Mouse (Mus musculus) layer of hippocampus, adult 8-10 months (tissue): ENCODE measurements around the gene Itga11. TPM values are rescaled to one million over a fixed set of nuclear protein-coding genes. Genes with fewer than 3 reads are reported as not detected.
"Not testable (repeated sequence)": the region's sequence is repeated elsewhere in the genome, so short reads cannot be mapped to it uniquely, and the experiment has no call there.

Source experiments
- DNase-seq, 2 experiments: peaks; one replicate each; pipeline ENCODE4 v3.0.0; 2022; ENCODE audit warnings: low spot score in 2 of 2
- total RNA-seq, 4 experiments: library from RNA; stranded (reverse); gene quantifications; 2 replicates each; pipeline ENCODE4 v1.2.4; 2022

The Itga11 gene
- total RNA-seq, 4 experiments from 2014 or later: 3.5 to 5.7 (median 4.4) TPM

DNA sequence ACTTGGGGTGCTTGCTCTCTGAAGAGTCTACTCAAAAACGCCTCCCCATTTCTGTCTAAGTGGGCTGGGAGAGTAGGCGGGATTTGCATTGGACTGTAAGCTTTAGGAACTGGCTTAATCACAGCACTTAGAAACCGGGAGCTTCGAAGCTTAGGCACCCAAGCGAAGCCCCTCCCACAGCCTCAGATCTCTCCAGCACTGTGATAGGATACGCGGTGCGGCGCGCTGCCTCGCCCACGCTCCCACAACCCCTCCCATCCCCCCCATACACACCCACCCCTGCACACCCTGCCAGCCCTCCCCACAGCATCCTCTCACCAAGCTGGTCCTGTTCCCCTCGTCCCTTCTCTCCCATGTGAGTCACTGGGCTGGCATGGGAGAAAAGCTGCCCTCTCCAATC lies 85.9 kb downstream of the Itga11 start:
- DNase-seq: peak; percentile 63 to 66

DNA sequence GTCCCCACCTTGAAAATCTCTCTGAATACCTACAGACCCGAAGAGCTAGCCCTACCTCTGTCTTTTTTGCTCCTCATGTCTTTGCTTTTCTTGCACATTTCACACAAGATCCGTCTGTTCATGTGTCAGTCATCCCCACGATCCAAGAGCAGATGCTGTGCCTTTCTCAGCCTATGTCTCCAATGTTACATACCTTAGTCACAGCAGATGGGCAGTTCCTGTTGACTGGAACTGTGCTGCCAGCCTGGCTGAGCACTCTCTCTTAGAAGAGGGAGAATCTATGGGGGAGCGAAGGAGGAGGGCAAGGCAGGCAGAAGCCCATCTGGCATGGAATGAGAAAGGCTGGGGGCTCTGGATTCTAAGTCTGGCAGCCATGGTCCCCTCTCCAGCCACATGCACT lies 87.7 kb downstream of the Itga11 start:
- DNase-seq: peak; percentile 60 to 62

DNA sequence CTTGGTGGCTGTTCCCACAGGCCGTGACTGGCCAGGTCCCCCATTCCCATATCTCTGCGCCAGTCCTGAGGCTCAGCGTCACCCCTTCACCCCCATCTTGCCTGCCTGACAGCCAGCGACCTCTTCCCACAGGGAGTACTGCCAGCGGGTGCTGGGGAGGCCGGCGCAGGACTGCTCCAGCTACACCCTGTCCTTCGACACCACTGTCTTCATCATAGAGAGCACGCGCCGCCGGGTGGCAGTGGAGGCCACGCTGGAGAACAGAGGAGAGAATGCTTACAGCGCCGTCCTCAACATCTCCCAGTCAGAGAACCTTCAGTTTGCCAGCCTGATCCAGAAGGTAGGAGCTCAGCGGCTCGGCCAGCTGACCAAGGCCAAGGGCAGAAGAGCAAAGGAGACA lies 89.8 kb downstream of the Itga11 start:
- DNase-seq: no peak

DNA sequence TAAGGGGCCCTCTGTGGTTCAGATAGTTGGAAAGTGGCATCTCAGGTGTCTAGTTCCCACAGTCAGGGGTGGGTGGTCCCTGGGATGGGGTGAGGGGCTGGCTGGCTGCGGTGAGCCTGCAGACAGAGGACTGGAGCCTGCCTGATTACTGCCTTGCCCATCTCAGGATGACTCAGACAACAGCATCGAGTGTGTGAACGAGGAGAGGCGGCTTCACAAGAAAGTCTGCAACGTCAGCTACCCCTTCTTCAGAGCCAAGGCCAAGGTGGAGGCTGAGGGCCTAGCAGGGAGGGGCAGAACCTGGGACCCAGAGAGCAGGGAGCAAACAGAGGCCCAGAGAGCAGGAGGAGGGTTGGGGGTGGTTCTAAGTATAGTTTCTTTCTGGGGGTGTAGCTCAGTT lies 90.7 kb downstream of the Itga11 start:
- DNase-seq: no peak

DNA sequence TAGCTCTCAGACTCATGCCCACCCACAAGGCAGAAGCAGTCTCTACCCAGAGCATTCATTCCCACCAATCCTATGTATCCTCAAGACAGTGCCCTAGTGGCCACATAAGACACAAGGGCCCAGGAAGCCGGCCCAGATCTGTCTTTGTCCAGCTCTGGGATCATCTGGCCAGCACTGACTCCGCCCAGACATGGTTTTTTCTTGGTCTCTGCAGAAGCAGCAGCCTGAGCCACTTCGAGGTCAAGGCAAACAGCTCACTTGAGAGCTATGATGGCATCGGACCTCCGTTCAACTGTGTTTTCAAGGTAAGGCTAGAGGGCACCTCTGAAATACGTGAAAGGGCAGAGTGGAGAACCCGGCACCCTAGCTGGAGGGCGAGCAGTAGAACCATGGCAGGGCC lies 95.1 kb downstream of the Itga11 start:
- no peak for DNase-seq

DNA sequence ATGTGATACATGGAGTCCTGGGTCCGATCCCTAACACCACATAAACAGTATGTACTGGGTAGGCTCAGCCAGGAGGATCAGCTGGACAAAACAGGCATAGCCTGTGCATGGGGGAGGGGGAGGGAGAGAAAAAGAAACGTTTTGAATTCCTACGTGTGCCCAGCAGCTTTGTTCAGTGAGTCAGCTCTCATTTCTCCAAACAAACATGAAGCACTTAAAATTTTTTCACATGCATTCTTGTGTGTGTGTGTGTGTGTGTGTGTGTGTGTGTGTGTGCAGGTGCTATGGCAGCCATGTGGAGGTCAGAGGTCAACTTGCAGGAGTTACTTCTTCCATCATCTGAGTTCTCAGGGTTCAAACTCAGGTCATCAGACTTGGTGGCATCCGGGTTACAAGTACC lies 97.8 kb downstream of the Itga11 start:
- no peak for DNase-seq

DNA sequence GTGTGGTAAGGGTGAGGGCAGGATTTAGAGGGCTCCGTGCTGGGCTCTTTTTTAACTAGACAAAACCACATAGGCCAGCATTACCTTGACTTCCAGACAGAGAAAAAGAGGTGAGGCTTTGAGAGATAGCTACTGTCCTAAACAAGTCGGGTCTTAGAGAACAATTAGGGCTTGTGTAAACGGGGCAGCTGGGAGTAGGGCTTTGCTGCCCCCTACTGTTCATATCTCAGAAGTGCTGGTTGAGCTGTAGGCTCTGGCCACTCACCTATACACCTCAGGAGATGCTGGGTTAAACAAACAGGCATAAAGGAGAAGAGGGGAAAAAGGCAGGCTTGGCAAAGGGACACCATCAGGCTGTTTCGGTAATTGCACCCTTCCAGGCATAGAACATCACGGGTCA lies 99.8 kb downstream of the Itga11 start:
- DNase-seq: peak; percentile 47 to 78

DNA sequence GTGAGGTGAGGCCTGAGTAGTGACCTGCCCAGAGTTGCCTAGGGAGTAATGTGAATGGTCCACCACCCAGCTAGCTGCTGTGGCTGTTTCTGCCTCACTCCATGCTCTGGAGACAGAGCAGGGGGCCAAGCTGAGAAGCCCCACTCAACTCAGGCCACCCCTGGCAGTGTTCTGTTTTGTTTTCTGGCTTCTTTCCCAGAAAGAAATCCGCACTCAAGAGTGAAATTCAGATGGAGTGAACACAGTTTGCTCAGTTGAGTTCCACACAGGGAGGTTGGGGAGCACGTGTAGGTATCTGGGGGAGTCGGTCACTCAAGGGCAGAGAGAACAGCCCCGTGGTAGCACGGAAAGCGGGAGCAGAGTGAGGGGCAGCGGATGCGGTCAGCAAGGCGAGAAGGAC lies 101.1 kb downstream of the Itga11 start:
- no peak for DNase-seq

DNA sequence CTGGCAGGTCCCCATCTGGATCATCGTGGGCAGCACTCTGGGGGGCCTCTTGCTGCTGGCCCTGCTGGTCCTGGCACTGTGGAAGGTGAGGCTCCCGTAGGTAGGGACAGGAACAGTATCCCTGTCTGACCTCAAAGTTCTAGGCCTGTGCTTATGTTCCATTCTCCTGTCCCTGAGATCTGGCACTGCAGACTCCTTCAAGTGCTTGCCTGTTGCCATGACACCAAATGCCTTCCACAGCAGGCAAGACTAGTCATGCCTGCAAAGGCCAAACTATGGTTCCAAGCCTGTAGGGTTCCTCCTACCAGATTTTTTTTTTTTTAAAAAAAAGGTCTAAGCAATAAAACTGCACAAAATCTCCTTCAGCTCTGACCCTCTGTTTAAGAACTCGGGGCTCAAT lies 104.3 kb downstream of the Itga11 start:
- DNase-seq: no peak

DNA sequence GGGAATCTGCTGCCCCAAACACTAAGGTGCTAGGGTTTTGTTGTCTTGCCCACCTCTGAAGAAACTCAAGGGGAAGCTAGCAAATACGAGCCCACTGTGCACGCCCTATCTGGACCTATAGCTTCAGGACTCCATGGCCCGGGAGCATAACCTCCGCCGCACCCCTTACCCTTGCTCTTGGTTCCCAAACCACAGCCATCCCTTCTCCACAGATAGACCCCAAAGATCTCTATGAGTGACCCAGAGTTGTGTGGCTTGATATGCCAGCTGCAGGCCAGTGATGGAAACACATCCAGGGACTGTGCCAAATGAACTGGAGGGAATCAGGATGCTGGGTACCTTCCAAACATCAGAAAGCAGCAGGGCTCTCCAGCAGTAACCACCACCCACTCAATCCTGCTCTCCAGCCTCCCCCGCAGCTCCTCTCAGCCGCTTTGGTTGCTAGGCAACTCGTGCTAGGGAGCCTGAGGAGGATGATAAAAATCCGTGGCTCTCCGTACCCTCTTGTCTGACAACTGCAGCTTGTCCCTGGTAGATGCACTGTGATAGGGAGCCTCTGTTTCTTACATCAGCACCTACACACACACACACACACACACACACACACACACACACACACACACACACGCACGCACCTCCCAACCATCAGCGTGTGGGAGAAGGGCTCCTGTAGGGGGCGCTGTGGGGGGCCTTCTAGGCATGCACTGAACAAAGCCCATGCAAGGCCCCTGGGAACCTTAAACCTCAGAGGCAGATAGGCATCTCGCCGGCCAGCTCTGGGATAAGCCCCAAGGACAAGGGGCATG lies 105.6 kb downstream of the Itga11 start:
- peak; percentile 80 to 90 for DNase-seq

DNA sequence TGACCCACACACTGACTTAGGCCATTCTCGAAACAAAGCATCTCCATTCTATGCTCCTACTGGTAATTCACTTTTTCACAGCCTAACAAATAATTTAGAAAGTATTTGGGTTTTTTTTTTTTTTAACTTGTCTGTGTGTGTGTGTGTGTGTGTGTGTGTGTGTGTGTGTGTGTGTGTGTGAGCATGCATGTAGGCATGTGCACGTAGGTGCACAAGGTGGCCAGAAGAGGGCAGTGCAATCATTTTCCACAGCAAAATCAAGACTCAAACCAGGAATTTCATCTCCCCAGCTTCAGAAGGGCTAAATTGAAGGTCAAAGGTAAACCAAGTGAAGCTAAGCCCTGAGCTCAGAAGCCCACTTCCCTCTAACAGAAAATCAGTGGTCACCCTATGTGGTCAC lies 106.6 kb downstream of the Itga11 start:
- no peak for DNase-seq

DNA sequence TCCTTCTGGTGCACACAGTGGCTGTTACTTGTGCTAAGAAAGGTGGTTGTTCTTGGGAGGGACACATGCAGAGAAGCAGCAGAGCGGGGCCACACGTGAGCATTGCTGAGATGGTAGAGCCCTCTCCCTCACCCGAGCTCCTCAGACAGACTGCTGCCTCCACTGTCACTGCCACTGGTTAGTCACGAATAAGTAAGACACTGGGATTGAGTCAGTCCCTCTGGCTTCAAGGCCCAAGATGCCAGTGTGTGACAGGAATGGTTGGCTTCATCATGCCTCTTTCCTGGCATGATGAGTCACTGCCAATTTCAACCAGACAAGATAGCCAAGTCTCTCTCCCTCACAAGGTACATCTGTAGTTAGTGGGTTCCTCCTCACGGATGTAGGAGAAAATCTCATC lies 109.1 kb downstream of the Itga11 start:
- DNase-seq: no peak

DNA sequence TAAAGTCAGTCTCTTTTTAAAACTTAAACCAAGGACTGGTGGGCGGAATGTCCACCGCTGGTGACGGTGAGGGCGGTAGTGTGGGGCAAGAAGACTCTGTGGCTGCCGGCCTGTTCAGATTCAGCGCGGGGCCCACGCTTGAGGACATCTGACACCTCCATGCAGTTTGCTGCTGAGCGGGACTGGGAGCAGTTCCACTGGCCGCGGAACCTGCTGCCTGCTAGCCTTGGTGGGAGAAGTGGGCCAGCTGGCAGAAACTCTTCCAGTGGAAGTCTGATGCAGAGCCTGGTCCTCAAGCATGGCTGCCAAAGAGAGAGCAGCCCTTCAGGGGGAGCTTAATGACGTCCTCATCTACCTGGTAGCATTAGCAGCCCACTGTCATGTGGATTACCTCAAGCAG lies 112.2 kb downstream of the Itga11 start:
- DNase-seq: no peak

DNA sequence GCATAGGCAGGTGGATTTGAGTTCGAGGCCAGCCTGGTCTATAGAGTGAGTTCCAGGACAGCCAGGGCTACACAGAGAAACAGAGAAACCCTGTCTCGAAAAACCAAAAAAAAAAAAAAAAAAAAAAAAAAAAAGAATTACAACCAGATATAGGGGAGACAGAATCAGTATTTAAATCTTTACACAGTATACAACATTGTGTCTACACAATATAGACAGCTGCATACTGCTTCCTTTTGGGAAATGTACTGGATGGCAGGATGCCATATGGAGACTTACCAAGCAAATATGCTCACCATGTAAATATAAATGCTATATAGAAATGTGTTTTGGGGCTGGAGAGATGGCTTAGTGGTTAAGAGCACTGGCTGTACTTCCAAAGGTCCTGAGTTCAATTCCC lies 121.6 kb downstream of the Itga11 start:
- not testable (repeated sequence) for DNase-seq

DNA sequence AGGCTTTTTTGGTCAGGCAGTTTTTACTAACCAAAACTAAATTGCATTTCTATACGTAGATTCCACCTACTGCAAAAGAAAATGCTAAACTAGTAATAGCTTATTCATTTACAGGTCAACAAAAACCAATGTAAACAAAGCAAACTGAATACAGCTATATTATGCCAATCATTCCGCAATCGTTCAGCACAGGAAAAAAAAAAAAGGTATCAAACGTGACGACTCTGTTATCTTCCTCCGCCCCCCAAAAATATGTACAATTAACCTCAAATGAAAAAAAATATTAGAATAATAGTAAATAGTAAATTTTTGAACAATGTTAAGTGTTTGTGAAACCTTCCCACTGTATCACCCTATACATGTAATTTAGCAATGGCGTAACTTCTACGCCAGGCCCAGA lies 132.5 kb downstream of the Itga11 start:
- no peak for DNase-seq

DNA sequence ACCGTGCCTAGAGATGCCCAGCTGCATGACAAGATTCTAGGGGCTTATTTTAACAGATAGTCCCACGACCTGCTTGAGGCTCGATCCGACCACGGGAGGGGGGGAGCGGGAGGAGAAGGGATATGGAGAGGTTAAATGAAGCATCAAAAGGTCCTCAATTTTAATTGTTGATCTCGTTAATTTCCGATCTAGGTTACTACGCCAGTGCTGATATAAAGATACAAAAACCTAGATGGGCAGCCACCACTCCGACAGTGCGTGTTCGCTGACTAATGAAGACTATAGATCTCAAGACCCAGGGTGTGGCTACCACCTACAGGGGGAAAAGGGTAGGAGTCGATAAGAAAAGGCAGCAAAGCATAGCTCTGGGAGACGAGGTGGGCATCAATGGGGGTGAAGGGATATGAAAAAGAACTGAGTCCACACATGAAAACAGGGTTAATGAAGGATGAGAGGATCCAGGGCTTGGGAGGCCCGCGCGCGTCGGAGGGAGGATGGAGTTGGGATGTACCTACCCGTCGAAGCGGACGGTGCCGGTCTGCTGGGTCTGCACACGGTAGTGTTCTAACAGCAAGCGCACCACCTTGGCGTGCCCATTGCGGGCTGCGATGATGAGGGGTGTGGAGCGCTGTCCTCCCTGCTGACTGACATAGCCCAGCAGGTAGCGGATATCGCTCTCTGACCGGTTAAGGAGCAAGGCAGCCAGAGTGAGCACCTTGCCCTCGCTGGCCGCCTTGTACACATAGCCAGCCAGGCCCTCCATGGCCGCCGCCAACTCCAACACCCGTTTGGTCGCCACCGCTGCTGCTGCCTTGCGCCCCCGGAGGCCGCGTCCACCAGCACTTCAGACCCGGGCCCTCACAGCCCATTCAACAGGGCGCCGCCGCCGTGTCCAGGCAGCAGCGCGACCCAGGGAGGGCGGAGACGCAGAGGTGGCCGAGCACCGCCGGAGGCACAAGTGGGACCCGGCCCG lies 133.2 kb downstream of the Itga11 start:
- peak in 1 of 2 experiments; percentile 45 for DNase-seq

DNA sequence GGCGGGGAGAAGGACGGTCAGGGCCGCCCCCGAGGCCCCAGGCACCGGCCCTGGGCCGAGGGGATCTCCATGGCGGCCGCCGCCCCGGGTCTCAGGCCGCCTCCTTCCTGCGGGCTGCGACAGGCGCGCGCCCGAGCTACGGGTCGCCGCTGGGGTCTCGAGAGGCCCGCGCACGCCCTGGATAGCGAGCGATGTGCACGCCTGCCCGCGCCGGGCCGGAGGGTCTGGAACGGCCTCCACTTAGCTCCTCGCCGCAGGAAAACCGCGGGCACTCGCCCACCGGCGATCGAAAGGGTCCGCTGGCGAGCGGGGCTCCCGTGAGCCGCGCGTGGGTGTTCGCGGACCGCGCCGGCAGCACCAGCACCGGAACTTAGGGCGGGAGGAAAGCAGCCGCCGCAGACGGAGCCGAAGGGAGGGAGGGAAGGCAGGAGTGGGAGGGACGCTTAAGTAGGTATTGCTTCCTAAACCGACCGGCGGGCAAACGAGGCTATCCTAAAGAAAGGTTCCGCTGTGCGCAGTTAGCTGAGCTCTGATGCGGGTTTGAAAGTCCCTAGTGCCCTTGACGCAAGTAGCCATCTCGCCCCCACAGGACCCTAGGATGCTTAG lies 134.0 kb downstream of the Itga11 start, which contains the start of gene Fem1b:
Gene Fem1b (minus strand): TSS at position 419 of the 606 bp plus-strand sequence.
- DNase-seq: peak; percentile 86 to 89

DNA sequence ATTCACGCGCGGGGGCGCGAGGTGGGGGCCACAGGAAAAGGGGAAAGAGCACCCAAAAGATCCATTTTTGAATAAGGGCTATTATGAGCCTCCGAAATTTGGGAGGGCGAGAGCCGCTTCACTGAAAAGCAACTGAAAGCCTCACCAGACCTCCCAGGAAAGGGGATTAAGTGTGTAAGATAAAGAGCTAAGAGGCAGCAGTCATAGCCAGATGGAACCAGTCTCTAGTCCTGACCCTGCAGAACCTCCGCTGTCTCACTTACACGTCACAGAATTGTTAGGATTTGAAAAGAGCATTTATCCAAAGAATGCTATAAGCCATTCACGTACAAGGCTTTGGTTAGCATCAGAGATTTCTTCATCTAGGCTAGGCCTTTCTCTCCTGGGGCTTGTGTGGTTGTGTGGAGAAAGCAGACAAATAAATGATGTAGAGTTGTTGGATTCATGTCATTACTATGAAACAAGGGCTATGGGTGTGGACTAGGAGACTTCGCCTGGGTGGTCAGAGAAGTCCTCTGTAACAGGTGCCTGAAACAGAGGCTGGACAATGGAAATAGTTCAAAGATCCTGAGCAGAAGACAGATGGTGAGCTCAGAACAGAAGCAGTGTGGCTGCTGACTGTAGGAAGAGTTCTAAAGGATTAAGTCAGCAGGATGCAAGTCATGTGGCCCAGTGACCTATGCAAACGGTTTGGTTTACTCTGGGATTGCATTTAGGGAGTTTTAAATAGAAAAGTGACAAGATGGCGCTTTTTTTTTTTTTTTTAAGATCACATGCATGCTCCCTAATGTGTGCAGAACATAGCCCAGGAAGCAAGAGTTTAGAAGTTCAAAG lies 134.8 kb downstream of the Itga11 start:
- no peak for DNase-seq

DNA sequence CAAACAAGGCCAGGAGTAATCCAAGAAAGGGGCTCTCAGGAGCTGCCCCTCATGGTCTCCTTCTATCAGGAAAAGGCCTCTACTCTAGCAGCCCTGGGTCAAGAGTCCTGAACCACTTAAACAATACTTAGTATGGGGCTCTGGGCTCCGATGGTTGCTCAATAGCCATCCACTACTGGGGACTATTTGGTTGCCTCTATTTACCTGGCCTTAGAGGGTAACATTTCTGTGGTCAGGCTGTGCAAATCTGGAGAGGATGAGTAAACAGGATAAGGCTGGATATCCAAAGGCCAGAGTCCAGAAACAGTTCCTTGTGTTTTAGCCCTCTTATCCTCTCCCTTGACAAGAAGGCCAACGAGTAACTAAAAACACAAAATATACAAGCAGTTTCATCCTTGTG lies 137.1 kb downstream of the Itga11 start:
- no peak for DNase-seq

DNA sequence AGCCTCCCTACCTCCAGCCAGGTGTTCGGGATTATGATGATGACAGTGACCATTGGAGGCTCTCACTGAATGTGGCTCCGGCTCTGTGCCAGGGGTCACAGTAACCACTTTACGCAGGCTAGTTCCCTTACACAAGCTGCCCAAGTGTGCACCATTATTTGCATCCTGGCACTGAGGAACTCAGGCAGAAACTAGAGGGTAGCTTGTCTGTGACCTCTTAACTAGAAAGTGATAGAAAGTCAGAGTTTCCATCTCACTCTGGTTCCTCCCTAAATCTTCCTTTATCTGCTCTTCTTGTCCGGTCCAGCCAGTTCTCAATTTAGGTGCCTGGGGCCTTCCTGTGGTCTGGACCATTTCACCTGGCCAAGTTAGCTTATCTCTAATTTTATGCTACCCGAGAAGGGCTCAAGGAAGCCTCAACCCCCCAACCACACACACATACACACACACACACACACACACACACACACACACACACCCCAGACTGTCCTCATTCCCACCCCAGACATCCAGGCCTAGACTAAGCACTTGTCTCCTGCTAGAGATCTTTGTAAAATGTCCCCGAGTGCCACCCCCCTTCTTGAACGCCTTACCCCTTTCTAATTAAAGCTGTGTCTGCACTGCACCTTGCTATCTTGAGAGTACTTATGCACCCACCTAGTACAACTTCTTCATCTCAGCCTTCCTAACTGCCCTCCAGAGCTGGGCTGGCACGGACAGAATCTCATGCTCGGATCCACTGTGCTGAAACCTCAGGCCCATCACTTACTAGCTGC lies 138.9 kb downstream of the Itga11 start:
- no peak for DNase-seq
